Mouse (Mus musculus) midbrain, embryonic 14.5 days (tissue): ENCODE data around the gene D10Wsu102e. TPM values are rescaled to one million over a fixed set of nuclear protein-coding genes. Genes with fewer than 3 reads are reported as not detected.
A peak's percentile ranks its signal among the peaks of the same experiment; 100 is the strongest.

Source experiments
- ATAC-seq: fragments of 200-750 bp; cut with Nextera tagmentation; 2 replicates; pipeline ENCODE4 v1.8.0; 2017; ENCODE audit warnings: moderate number of reproducible peaks, moderate library complexity; ENCODE audit not compliant: low FRiP score, low TSS enrichment
- DNase-seq: peaks from one replicate; pipeline ENCODE4 v3.0.0-alpha.2; 2015
- H3K27ac ChIP-seq: fragments of 300-500 bp; sonication (generic); replicated peaks from 2 replicates; pipeline ENCODE4 v1.5.1; 2014; ENCODE audit warnings: mild to moderate bottlenecking, low read depth, low read length, moderate library complexity
- H3K27me3 ChIP-seq: fragments of 300-500 bp; sonication (generic); 2 replicates; pipeline ENCODE4 v1.6.1; 2014; ENCODE audit warnings: low read length, control low read depth, mixed read lengths; ENCODE audit not compliant: control insufficient read depth, insufficient read depth
- H3K36me3 ChIP-seq: fragments of 300-500 bp; sonication (generic); 2 replicates; pipeline ENCODE4 v1.6.1; 2014; ENCODE audit warnings: low read length, control low read depth; ENCODE audit not compliant: control insufficient read depth, insufficient read depth
- H3K4me1 ChIP-seq: fragments of 300-500 bp; sonication (generic); 2 replicates; pipeline ENCODE4 v1.6.1; 2014; ENCODE audit warnings: mild to moderate bottlenecking, antibody characterized with exemption, low read length, control low read depth; ENCODE audit not compliant: control insufficient read depth, insufficient read depth
- H3K4me2 ChIP-seq: fragments of 300-500 bp; sonication (generic); 2 replicates; pipeline ENCODE4 v1.6.1; 2014; ENCODE audit warnings: mild to moderate bottlenecking, low read length, moderate library complexity
- H3K4me3 ChIP-seq: fragments of 300-500 bp; sonication (generic); replicated peaks from 2 replicates; pipeline ENCODE4 v1.5.1; 2014; ENCODE audit warnings: low read depth, low read length
- H3K9ac ChIP-seq: fragments of 300-500 bp; sonication (generic); replicated peaks from 2 replicates; pipeline ENCODE4 v1.6.1; 2014; ENCODE audit warnings: mild to moderate bottlenecking, low read length, moderate library complexity
- H3K9me3 ChIP-seq: fragments of 300-500 bp; sonication (generic); 2 replicates; pipeline ENCODE4 v1.6.1; 2016; ENCODE audit warnings: low read length, control low read depth, mixed read lengths; ENCODE audit not compliant: control insufficient read depth
- WGBS: fragments of 180-500 bp; shearing (Covaris S2); extraction: QIAGEN DNeasy Blood & Tissue Kit; methylation state at CpG from one replicate; pipeline ENCODE4 v1.1.7; 2014; 5-methylcytosine and 5-hydroxymethylcytosine counted together
- polyA plus RNA-seq: library from polyadenylated mRNA; unstranded; fragments of >200 nt; fragmentation: Nextera tagmentation; extraction: Ambion mirVana; gene quantifications from 2 replicates; pipeline ENCODE4 v1.2.1, GENCODE M21; 2014

The D10Wsu102e gene
- polyA plus RNA-seq, 1 experiment from 2014 or later, result 1.1 TPM

GRCm38 (mm10) chr10:83457531-83457930 lies 97.5 kb downstream of the D10Wsu102e start:
- Histone ChIP-seq H3K9ac (no peak overlapping the region), H3K27ac (no peak overlapping the region), H3K4me2 (no peak overlapping the region), H3K4me1 (no peaks in the 10 kb centered on the region), H3K27me3 (no peaks in the 10 kb centered on the region), H3K36me3 (no peaks in the 10 kb centered on the region), H3K9me3 (peaks cover 41% of the 10 kb centered on the region), H3K4me3 (no peak overlapping the region)
- no peak for DNase-seq
- WGBS, result 93% methylated on average over 3 of the region's 3 CpGs
- no peak for ATAC-seq

GRCm38 (mm10) chr10:83475226-83475625 lies 115.2 kb downstream of the D10Wsu102e start:
- Histone ChIP-seq H3K4me2 (no peak overlapping the region), H3K4me1 (no peaks in the 10 kb centered on the region), H3K9ac (no peak overlapping the region), H3K27me3 (no peaks in the 10 kb centered on the region), H3K36me3 (no peaks in the 10 kb centered on the region), H3K4me3 (no peak overlapping the region), H3K9me3 (no peaks in the 10 kb centered on the region), H3K27ac (no peak overlapping the region)
- ATAC-seq (no peak), DNase-seq (no peak)
- WGBS, result 96% methylated on average over 13 of the region's 13 CpGs

- no peak overlapping the region for H3K4me2 ChIP-seq
- no peaks in the 10 kb centered on the region for H3K4me1 ChIP-seq
- DNase-seq (no peak), ATAC-seq (no peak)
- H3K27ac ChIP-seq, result no peak overlapping the region
- no peaks in the 10 kb centered on the region for H3K36me3 ChIP-seq
- no peak overlapping the region for H3K9ac ChIP-seq
- 89% methylated on average over 5 of the region's 5 CpGs for WGBS
- no peaks in the 10 kb centered on the region for H3K9me3 ChIP-seq
- H3K27me3 ChIP-seq, result no peaks in the 10 kb centered on the region
- H3K4me3 ChIP-seq, result no peak overlapping the region
Observed at GRCm38 (mm10) chr10:83477286-83477685, 117.3 kb downstream of the D10Wsu102e start.

GRCm38 (mm10) chr10:83490506-83490905 lies 130.5 kb downstream of the D10Wsu102e start:
- Histone ChIP-seq H3K9me3 (no peaks in the 10 kb centered on the region), H3K27me3 (no peaks in the 10 kb centered on the region), H3K9ac (no peak overlapping the region), H3K4me3 (no peak overlapping the region), H3K36me3 (peaks cover 77% of the 10 kb centered on the region), H3K4me2 (no peak overlapping the region), H3K27ac (no peak overlapping the region), H3K4me1 (no peaks in the 10 kb centered on the region)
- 89% methylated on average over 6 of the region's 6 CpGs for WGBS
- ATAC-seq (no peak), DNase-seq (no peak)

GRCm38 (mm10) chr10:83497321-83497720 lies 137.3 kb downstream of the D10Wsu102e start:
- Histone ChIP-seq H3K27ac (no peak overlapping the region), H3K4me3 (no peak overlapping the region), H3K4me2 (no peak overlapping the region), H3K27me3 (no peaks in the 10 kb centered on the region), H3K36me3 (peaks cover 49% of the 10 kb centered on the region), H3K9me3 (no peaks in the 10 kb centered on the region), H3K9ac (no peak overlapping the region), H3K4me1 (no peaks in the 10 kb centered on the region)
- DNase-seq (no peak), ATAC-seq (no peak)
- WGBS, result 88% methylated on average over 13 of the region's 13 CpGs

GRCm38 (mm10) chr10:83508962-83509660 lies 149.1 kb downstream of the D10Wsu102e start:
- peak; percentile 44 for DNase-seq
- Histone ChIP-seq H3K4me3 (no peak overlapping the region), H3K27me3 (no peaks in the 10 kb centered on the region), H3K9ac (no peak overlapping the region), H3K4me1 (no peaks in the 10 kb centered on the region), H3K9me3 (no peaks in the 10 kb centered on the region), H3K36me3 (peaks cover 75% of the 10 kb centered on the region), H3K27ac (no peak overlapping the region), H3K4me2 (no peak overlapping the region)
- WGBS, result 73% methylated on average over 8 of the region's 8 CpGs
- no peak for ATAC-seq

GRCm38 (mm10) chr10:83511304-83511703 lies 151.3 kb downstream of the D10Wsu102e start:
- Histone ChIP-seq H3K27me3 (no peaks in the 10 kb centered on the region), H3K9me3 (no peaks in the 10 kb centered on the region), H3K4me2 (no peak overlapping the region), H3K4me1 (no peaks in the 10 kb centered on the region), H3K4me3 (no peak overlapping the region), H3K36me3 (peaks cover 76% of the 10 kb centered on the region), H3K9ac (no peak overlapping the region), H3K27ac (no peak overlapping the region)
- DNase-seq, result no peak
- 85% methylated on average over 5 of the region's 5 CpGs for WGBS
- ATAC-seq, result no peak

- 89% methylated on average over 8 of the region's 8 CpGs for WGBS
Observed at GRCm38 (mm10) chr10:83513736-83514135, 153.7 kb downstream of the D10Wsu102e start.

GRCm38 (mm10) chr10:83520990-83521389 lies 161.0 kb downstream of the D10Wsu102e start:
- ATAC-seq, result no peak
- H3K4me2 ChIP-seq, result no peak overlapping the region
- DNase-seq, result no peak
- no peaks in the 10 kb centered on the region for H3K9me3 ChIP-seq
- no peak overlapping the region for H3K4me3 ChIP-seq
- H3K27me3 ChIP-seq, result no peaks in the 10 kb centered on the region
- WGBS, result 85% methylated on average over 4 of the region's 4 CpGs
- no peaks in the 10 kb centered on the region for H3K4me1 ChIP-seq
- H3K27ac ChIP-seq, result no peak overlapping the region
- H3K36me3 ChIP-seq, result peaks cover 59% of the 10 kb centered on the region
- H3K9ac ChIP-seq, result no peak overlapping the region

More at GRCm38 (mm10) chr10:83513736-83514135, 153.7 kb downstream of the D10Wsu102e start:
- H3K4me2 ChIP-seq, result no peak overlapping the region
- no peaks in the 10 kb centered on the region for H3K9me3 ChIP-seq
- H3K27ac ChIP-seq, result no peak overlapping the region
- H3K27me3 ChIP-seq, result no peaks in the 10 kb centered on the region
- H3K4me3 ChIP-seq, result no peak overlapping the region
- H3K36me3 ChIP-seq, result peaks cover 72% of the 10 kb centered on the region
- no peak overlapping the region for H3K9ac ChIP-seq
- no peaks in the 10 kb centered on the region for H3K4me1 ChIP-seq
- DNase-seq (no peak), ATAC-seq (no peak)
